Mouse (Mus musculus): ENCODE measurements around the gene Spag5.

GRCm38 (mm10) chr11:78333992-78334391 lies 32.7 kb downstream of the Spag5 start:
- TF ChIP-seq CTCF (IDR thresholded peaks at IDR 0.05; ENCODE audit: extremely low read depth, insufficient read depth, insufficient read length, insufficient replicate concordance): no peak
- no peak for TF ChIP-seq POLR2A (IDR thresholded peaks at IDR 0.05; ENCODE audit: low read depth, low read length)

Data from spleen, adult 2 months (tissue).